Mouse (Mus musculus) thymus, adult 2 months (tissue): Measurements from ENCODE around the gene Pign. TPM values are rescaled to one million over a fixed set of nuclear protein-coding genes. Genes with fewer than 3 reads are reported as not detected.
A peak's percentile ranks its signal among the peaks of the same experiment; 100 is the strongest.

Experiments
- DNase-seq: peaks from one replicate; pipeline ENCODE4 v3.0.0; 2021
- H3K27ac ChIP-seq: fragments of 200-500 bp; 2 replicates; pipeline ENCODE4 v1.5.1; 2012; ENCODE audit warnings: low read length, control low read depth; ENCODE audit not compliant: control insufficient read depth, insufficient read depth
- H3K27me3 ChIP-seq: fragments of 200-500 bp; 2 replicates; pipeline ENCODE4 v1.6.1; 2012; ENCODE audit warnings: mild to moderate bottlenecking, low read length, moderate library complexity, mixed read lengths; ENCODE audit not compliant: control insufficient read depth, insufficient read depth
- H3K36me3 ChIP-seq: fragments of 200-500 bp; 2 replicates; pipeline ENCODE4 v1.6.1; 2012; ENCODE audit warnings: mild to moderate bottlenecking, low read length, moderate library complexity; ENCODE audit not compliant: control insufficient read depth, insufficient read depth
- H3K4me1 ChIP-seq: fragments of 200-500 bp; replicated peaks from 2 replicates; pipeline ENCODE4 v1.6.1; 2012; ENCODE audit warnings: low read length; ENCODE audit not compliant: control insufficient read depth, insufficient read depth
- H3K4me3 ChIP-seq: fragments of 200-500 bp; 2 replicates; pipeline ENCODE4 v1.5.1; 2012; ENCODE audit warnings: mild to moderate bottlenecking, low read length, control low read depth, moderate library complexity; ENCODE audit not compliant: control insufficient read depth, insufficient read depth
- CTCF ChIP-seq: fragments of 200-500 bp; IDR thresholded peaks from 2 replicates; pipeline ENCODE4 v1.5.1; 2012; ENCODE audit warnings: mild to moderate bottlenecking, control low read depth, low read length, moderate library complexity, borderline replicate concordance; ENCODE audit not compliant: control insufficient read depth, poor library complexity, insufficient read depth; ENCODE audit errors: extremely low read depth
- POLR2A ChIP-seq: fragments of 200-500 bp; IDR thresholded peaks from 2 replicates; pipeline ENCODE4 v1.6.1; 2012; ENCODE audit warnings: mild to moderate bottlenecking, low read length, control low read depth, moderate library complexity; ENCODE audit not compliant: control insufficient read depth, poor library complexity, insufficient read depth; ENCODE audit errors: extremely low read depth
- WGBS: fragments of 180-500 bp; shearing (Covaris S2); methylation state at CpG from one replicate; pipeline ENCODE4 v1.1.7; 2018; 5-methylcytosine and 5-hydroxymethylcytosine counted together
- polyA plus RNA-seq: library from polyadenylated mRNA; depleted of rRNA; stranded (reverse); fragments of >200 nt; gene quantifications from 2 replicates; pipeline ENCODE4 v1.2.3, GENCODE M21; 2012

Pign gene
- polyA plus RNA-seq, 1 experiment: 17.7 TPM

DNA sequence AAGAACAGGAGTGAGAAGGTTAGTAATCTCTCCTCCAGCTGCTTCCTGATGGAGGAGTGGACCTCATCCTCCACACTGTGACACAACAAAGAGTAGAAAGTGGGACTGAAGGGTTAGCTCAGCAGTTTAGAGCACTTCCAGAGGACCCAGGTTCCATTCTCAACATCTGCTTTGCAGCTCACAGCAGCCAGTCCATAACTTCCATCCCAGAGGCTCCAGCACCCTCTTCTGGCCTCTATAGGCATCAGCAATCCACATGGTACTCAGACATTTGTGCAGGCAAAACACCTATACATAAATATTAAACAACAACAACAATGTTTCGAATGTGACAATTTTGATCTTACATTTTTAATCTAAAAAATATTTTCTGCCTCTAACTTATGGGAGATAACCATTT lies 17.1 kb upstream of the Pign start:
- H3K36me3 ChIP-seq: no peaks in the 10 kb centered on the region
- peak; percentile 11 for DNase-seq
- no peaks in the 10 kb centered on the region for H3K4me1 ChIP-seq
- no peak for TF ChIP-seq POLR2A
- no peak for TF ChIP-seq CTCF
- H3K27ac ChIP-seq: no peak overlapping the region
- H3K4me3 ChIP-seq: no peak overlapping the region
- H3K27me3 ChIP-seq: no peaks in the 10 kb centered on the region
- WGBS: 94% methylated on average over 1 of the region's 1 CpGs

DNA sequence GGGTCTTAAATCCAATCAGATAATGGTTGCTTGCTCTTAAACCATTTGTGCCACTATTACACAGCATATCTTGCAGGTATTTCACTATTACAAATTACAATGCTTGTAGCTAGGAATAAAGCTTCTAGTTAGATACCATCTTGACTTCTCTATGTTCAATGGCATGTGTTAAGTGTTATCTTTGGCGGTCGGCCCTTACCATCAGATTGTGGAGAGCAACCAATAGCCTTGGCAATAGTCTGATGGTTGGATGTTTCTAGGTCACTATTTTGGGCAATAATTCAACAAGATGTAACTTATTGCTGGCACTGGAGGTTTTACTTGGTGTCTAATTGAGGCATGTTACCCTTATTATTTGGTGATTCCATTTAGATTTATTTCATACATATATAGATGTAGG lies 11.3 kb upstream of the Pign start:
- Histone ChIP-seq H3K4me1 (no peaks in the 10 kb centered on the region), H3K27ac (no peak overlapping the region), H3K4me3 (no peak overlapping the region), H3K27me3 (no peaks in the 10 kb centered on the region), H3K36me3 (no peaks in the 10 kb centered on the region)
- WGBS: 97% methylated on average over 2 of the region's 2 CpGs
- no peak for DNase-seq
- no peak for TF ChIP-seq POLR2A
- no peak for TF ChIP-seq CTCF

DNA sequence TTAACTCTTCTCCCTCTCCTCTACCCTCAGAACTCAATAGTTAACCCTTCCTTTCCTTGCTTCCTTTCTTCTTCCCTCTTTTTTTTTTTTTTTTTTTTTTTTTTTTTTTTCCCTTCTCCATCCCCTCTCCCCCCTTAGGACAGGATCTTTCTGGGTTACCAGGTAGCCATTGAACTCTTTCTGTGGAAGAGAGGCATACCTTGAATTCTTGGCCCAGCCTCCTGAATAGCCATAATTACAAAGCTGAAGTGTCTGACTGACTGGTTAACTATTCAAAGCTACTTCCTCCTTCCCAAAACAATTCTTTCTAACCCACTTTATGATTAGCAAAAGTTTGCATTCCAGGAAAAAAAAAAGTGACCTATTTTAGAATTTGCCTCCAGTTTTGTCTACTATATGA lies 6.2 kb upstream of the Pign start:
- H3K27me3 ChIP-seq: no peaks in the 10 kb centered on the region
- peaks cover 5% of the 10 kb centered on the region for H3K4me1 ChIP-seq
- no peak overlapping the region for H3K27ac ChIP-seq
- DNase-seq: no peak
- TF ChIP-seq POLR2A (no peak), CTCF (no peak)
- H3K36me3 ChIP-seq: no peaks in the 10 kb centered on the region
- no peak overlapping the region for H3K4me3 ChIP-seq

DNA sequence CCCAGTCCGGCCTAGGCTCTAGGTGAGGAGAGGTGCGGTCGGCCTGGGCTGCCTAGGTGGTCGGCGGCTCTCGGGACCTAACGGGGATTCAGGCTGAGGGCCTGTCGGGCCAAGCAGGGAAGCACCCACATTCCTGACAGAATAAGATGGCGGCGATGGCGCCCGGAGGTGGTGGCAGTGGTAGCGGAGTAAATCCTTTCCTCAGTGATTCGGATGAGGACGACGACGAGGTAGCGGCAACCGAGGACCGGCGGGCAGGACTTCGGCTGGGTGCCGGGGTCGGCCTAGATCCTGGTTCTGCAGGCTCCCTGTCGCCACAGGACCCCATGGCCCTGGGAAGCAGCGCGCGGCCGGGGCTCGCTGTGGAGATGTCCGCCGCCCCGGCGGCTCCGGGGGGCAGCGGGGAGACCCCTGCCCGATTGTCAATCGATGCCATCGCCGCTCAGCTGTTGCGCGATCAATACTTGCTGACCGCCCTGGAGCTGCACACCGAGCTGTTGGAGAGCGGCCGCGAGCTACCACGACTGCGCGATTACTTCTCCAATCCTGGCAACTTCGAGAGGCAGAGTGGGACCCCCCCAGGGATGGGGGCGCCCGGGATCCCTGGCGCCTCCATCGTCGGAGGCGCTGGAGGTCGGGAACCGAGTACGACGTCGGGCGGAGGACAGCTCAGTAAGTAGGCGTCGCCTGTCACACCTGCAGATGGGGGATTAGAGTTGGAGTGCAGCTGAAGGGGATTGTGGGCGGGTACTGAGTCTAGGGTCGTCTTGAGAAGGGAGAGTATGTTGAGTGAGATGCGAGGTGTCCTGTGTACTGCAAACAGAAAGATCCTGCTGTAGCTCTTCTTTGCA lies 710 bp upstream of the Pign start:
- peak overlapping the region; percentile 10; the same call in 1 of the 2 replicates for H3K27ac ChIP-seq
- under 1% methylated on average over 68 of the region's 68 CpGs for WGBS
- H3K36me3 ChIP-seq: no peaks in the 10 kb centered on the region
- peak; percentile 33 for DNase-seq
- H3K27me3 ChIP-seq: no peaks in the 10 kb centered on the region
- H3K4me1 ChIP-seq: peaks cover 5% of the 10 kb centered on the region
- peak overlapping the region; percentile 93 for H3K4me3 ChIP-seq
- TF ChIP-seq CTCF (no peak), POLR2A (no peak)

DNA sequence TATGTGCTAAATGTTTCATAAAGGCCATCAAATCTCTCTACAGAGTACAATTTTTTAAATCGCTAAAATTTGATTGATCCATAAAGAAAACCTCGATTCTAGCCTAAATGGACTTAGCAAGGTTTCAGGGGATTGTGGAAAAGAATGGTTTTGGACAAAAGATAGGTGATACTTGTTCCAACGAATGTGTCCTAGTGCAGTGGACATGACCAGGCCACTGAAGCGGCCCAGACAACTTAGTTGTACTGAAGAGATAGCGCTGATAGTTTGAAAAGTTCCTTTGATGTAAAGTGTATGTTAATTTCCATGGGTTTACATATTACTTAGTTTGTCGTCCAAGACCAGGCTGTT lies 682 bp downstream of the Pign start:
- WGBS: 10% methylated on average over 6 of the region's 6 CpGs
- TF ChIP-seq CTCF (no peak), POLR2A (no peak)
- no peak for DNase-seq
- Histone ChIP-seq H3K4me3 (peak overlapping the region; percentile 82), H3K4me1 (peaks cover 5% of the 10 kb centered on the region), H3K36me3 (no peaks in the 10 kb centered on the region), H3K27me3 (no peaks in the 10 kb centered on the region), H3K27ac (no peak overlapping the region)

DNA sequence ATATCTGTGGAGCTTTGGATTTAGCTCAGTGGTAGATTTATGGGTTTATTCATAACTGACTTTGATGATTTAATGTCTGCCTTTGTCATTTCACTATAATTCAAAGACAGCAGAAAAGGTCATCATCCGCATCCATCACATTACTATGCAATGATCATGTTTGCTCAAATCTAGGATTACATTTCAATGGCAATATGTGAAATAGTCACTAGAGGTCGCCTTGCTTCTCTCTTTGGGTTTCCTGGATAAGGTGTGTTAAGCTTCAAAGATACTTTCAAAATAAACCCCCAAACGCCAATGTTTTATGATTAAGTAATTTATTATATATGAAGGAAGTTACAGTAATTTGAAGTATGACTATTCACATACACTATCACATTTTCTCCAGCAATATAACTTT lies 3.5 kb downstream of the Pign start:
- Histone ChIP-seq H3K36me3 (no peaks in the 10 kb centered on the region), H3K4me3 (no peak overlapping the region), H3K27me3 (no peaks in the 10 kb centered on the region), H3K27ac (no peak overlapping the region), H3K4me1 (no peaks in the 10 kb centered on the region)
- TF ChIP-seq POLR2A (no peak), CTCF (no peak)
- 25% methylated on average over 3 of the region's 3 CpGs for WGBS
- DNase-seq: peak; percentile 46
